Mouse (Mus musculus) Patski (cell line): ENCODE measurements around the gene Dennd6b. TPM values are rescaled to one million over a fixed set of nuclear protein-coding genes. Genes with fewer than 3 reads are reported as not detected.

Experiments used
- ATAC-seq: fragments of 100-300 bp; one replicate; pipeline ENCODE4 v1.8.0; 2021
- CTCF ChIA-PET: fragments of 350-600 bp; sonication (Branson Sonifier 250); formaldehyde crosslinking; loops from one replicate; lab custom pipeline; 2022; ENCODE audit warnings: inconsistent platforms; lab: Charles Lee
- POLR2A ChIA-PET: fragments of 350-600 bp; sonication (Branson Sonifier 250); formaldehyde crosslinking; loops from one replicate; lab custom pipeline; 2022; ENCODE audit warnings: antibody characterized with exemption, inconsistent platforms; lab: Charles Lee
- DNase-seq: peaks from one replicate; pipeline ENCODE4 v3.0.0-alpha.2; 2011; ENCODE audit warnings: low read depth, low spot score
- H3K27me3 ChIP-seq: fragments of 371-371 bp; one replicate; pipeline ENCODE4 v1.5.1; 2021
- CTCF ChIP-seq: fragments of 100-300 bp; IDR thresholded peaks from one replicate; pipeline ENCODE4 v1.5.1; 2021
- in situ Hi-C: fragments of 300-500 bp; cut with MboI; formaldehyde crosslinking; loops from 3 replicates; pipeline ENCODE4 v1.11.1; 2018; ENCODE audit warnings: low pct_unique_long_range_greater_than_20kb, mixed read lengths
- polyA plus RNA-seq: library from polyadenylated mRNA; unstranded; gene quantifications from one replicate; pipeline ENCODE4 v1.2.3, GENCODE M21; 2021

The Dennd6b gene
- polyA plus RNA-seq, 1 experiment from 2014 or later = 11.3 TPM

- no peaks in the 10 kb centered on the region for H3K27me3 ChIP-seq
- ChIA-PET CTCF (interaction anchor here (1.0 to 3.8 kb wide), 2 partner anchors 8 to 11 kb away, joined by 4 to 15 read pairs; partner anchors contain the start of gene Dennd6b), POLR2A (interaction anchor here (1.9 to 2.8 kb wide), 2 partner anchors 9 to 11 kb away, joined by 5 to 8 read pairs; partner anchors contain the start of gene Dennd6b)
- ATAC-seq = no peak
- DNase-seq = no peak
- in situ Hi-C loops = no loop called here
- TF ChIP-seq CTCF = no peak
Measured at GRCm38 (mm10) chr15:89184141-89184936, 12.0 kb downstream of the Dennd6b start.

- DNase-seq (no peak), ATAC-seq (no peak)
- TF ChIP-seq CTCF = no peak
- H3K27me3 ChIP-seq = no peaks in the 10 kb centered on the region
- CTCF ChIA-PET = interaction anchor here (1.2 to 3.8 kb wide), 3 partner anchors 10 to 27 kb away, joined by 4 to 15 read pairs (median 7); partner anchors contain the start of gene Dennd6b
- POLR2A ChIA-PET = interaction anchor here (0.6 to 1.9 kb wide), 3 partner anchors 11 to 34 kb away, joined by 3 to 5 read pairs (median 3); partner anchors contain the start of gene Mapk11
- in situ Hi-C loops = no loop called here
Measured at GRCm38 (mm10) chr15:89182842-89183241, 13.5 kb downstream of the Dennd6b start.

- in situ Hi-C loops = no loop called here
- CTCF ChIA-PET = interaction anchor here (1.2 to 3.8 kb wide), 3 partner anchors 11 to 27 kb away, joined by 4 to 15 read pairs (median 7); partner anchors contain the start of gene Dennd6b
- no peak for ATAC-seq
- no peaks in the 10 kb centered on the region for H3K27me3 ChIP-seq
- POLR2A ChIA-PET = interaction anchor here (0.6 to 0.9 kb wide), 2 partner anchors 19 to 33 kb away, joined by 3 read pairs; partner anchors contain the start of gene Mapk11
- TF ChIP-seq CTCF = no peak
- no peak for DNase-seq
Measured at GRCm38 (mm10) chr15:89182328-89182741, 14.0 kb downstream of the Dennd6b start.

GRCm38 (mm10) chr15:89181561-89182270 lies 14.6 kb downstream of the Dennd6b start:
- TF ChIP-seq CTCF = no peak
- DNase-seq (no peak), ATAC-seq (no peak)
- no peaks in the 10 kb centered on the region for H3K27me3 ChIP-seq
- ChIA-PET POLR2A (interaction anchor here (0.6 to 0.9 kb wide), 2 partner anchors 23 to 32 kb away, joined by 3 to 4 read pairs; partner anchors contain the start of gene Mapk11), CTCF (interaction anchor here (1.2 to 3.8 kb wide), 3 partner anchors 12 to 28 kb away, joined by 4 to 15 read pairs (median 7); partner anchors contain the start of gene Dennd6b)
- in situ Hi-C loops = no loop called here

GRCm38 (mm10) chr15:89180571-89181229 lies 15.6 kb downstream of the Dennd6b start, which contains the start of gene Plxnb2:
Plxnb2 (minus strand) TSS chr15:89180788.
- in situ Hi-C loops = no loop called here
- ATAC-seq (peak; percentile 61), DNase-seq (no peak)
- ChIA-PET POLR2A (interaction anchor here (1.1 to 2.8 kb wide), 3 partner anchors 12 to 98 kb away, joined by 3 to 14 read pairs (median 14); no protein-coding TSS in a partner anchor), CTCF (interaction anchor here (1.9 to 3.8 kb wide), 2 partner anchors 13 to 15 kb away, joined by 7 to 15 read pairs; partner anchors contain the start of gene Dennd6b)
- no peak for TF ChIP-seq CTCF
- H3K27me3 ChIP-seq = no peaks in the 10 kb centered on the region

GRCm38 (mm10) chr15:89180081-89180541 lies 16.2 kb downstream of the Dennd6b start:
- in situ Hi-C loops = no loop called here
- ATAC-seq (no peak), DNase-seq (no peak)
- ChIA-PET CTCF (interaction anchor here (3.2 kb wide), 1 partner anchor 10 kb away, joined by 10 read pairs; no protein-coding TSS in a partner anchor), POLR2A (interaction anchor here (0.5 to 2.8 kb wide), 5 partner anchors 11 to 98 kb away, joined by 3 to 14 read pairs (median 10); partner anchors contain the start of gene Dennd6b)
- no peaks in the 10 kb centered on the region for H3K27me3 ChIP-seq
- no peak for TF ChIP-seq CTCF

- ATAC-seq = no peak
- TF ChIP-seq CTCF = no peak
- ChIA-PET CTCF (interaction anchor here (3.2 kb wide), 1 partner anchor 10 kb away, joined by 10 read pairs; no protein-coding TSS in a partner anchor), POLR2A (interaction anchor here (0.5 to 2.8 kb wide), 7 partner anchors 10 to 106 kb away, joined by 3 to 14 read pairs (median 5); partner anchors contain the start of gene Dennd6b)
- in situ Hi-C loops = no loop called here
- DNase-seq = no peak
- H3K27me3 ChIP-seq = no peaks in the 10 kb centered on the region
Measured at GRCm38 (mm10) chr15:89179630-89179964, 16.7 kb downstream of the Dennd6b start.

- ATAC-seq = peak; percentile 70
- POLR2A ChIA-PET = interaction anchor here (0.5 to 2.8 kb wide), 4 partner anchors 10 to 105 kb away, joined by 3 to 14 read pairs (median 8); partner anchors contain the start of gene Dennd6b
- in situ Hi-C loops = no loop called here
- CTCF ChIA-PET = interaction anchor here (1.1 to 3.2 kb wide), 3 partner anchors 9 to 50 kb away, joined by 3 to 10 read pairs (median 6); partner anchors contain the start of gene Hdac10
- no peaks in the 10 kb centered on the region for H3K27me3 ChIP-seq
- TF ChIP-seq CTCF = no peak
- DNase-seq = peak; percentile 89
Measured at GRCm38 (mm10) chr15:89178954-89179629, 17.2 kb downstream of the Dennd6b start.
